Mouse (Mus musculus) intestine, embryonic 16.5 days (tissue): ENCODE results near the gene 1700092M07Rik. TPM values are rescaled to one million over a fixed set of nuclear protein-coding genes. Genes with fewer than 3 reads are reported as not detected.
"Not testable (repeated sequence)": the region's sequence is repeated elsewhere in the genome, so short reads cannot be mapped to it uniquely, and the experiment has no call there.

Source experiments
- ATAC-seq: fragments of 200-750 bp; cut with Nextera tagmentation; 2 replicates; pipeline ENCODE4 v1.8.0; 2017; ENCODE audit warnings: moderate TSS enrichment, moderate library complexity
- H3K27ac ChIP-seq: fragments of 300-500 bp; sonication (generic); 2 replicates; pipeline ENCODE4 v1.5.1; 2014; ENCODE audit warnings: mild to moderate bottlenecking, low read length
- H3K27me3 ChIP-seq: fragments of 300-500 bp; sonication (generic); replicated peaks from 2 replicates; pipeline ENCODE4 v1.6.1; 2014; ENCODE audit warnings: low read length, control low read depth, mixed read lengths; ENCODE audit not compliant: control insufficient read depth, insufficient read depth
- H3K36me3 ChIP-seq: fragments of 300-500 bp; sonication (generic); 2 replicates; pipeline ENCODE4 v1.6.1; 2014; ENCODE audit warnings: low read length, control low read depth; ENCODE audit not compliant: control insufficient read depth, insufficient read depth
- H3K4me1 ChIP-seq: fragments of 300-500 bp; sonication (generic); 2 replicates; pipeline ENCODE4 v1.6.1; 2014; ENCODE audit warnings: low read length, control low read depth, mixed read lengths; ENCODE audit not compliant: control insufficient read depth, insufficient read depth
- H3K4me2 ChIP-seq: fragments of 300-500 bp; sonication (generic); 2 replicates; pipeline ENCODE4 v1.6.1; 2014; ENCODE audit warnings: low read depth, low read length, control low read depth
- H3K4me3 ChIP-seq: fragments of 300-500 bp; sonication (generic); 2 replicates; pipeline ENCODE4 v1.5.1; 2014; ENCODE audit warnings: mild to moderate bottlenecking, low read length
- H3K9ac ChIP-seq: fragments of 300-500 bp; sonication (generic); 2 replicates; pipeline ENCODE4 v1.6.1; 2014; ENCODE audit warnings: low read depth, low read length
- H3K9me3 ChIP-seq: fragments of 300-500 bp; sonication (generic); 2 replicates; pipeline ENCODE4 v1.6.1; 2016; ENCODE audit warnings: low read length, control low read depth; ENCODE audit not compliant: control insufficient read depth
- WGBS: fragments of 180-500 bp; shearing (Covaris S2); extraction: QIAGEN DNeasy Blood & Tissue Kit; methylation state at CpG from one replicate; pipeline ENCODE4 v1.1.7; 2014; 5-methylcytosine and 5-hydroxymethylcytosine counted together
- polyA plus RNA-seq: library from polyadenylated mRNA; unstranded; fragments of >200 nt; fragmentation: Nextera tagmentation; extraction: Ambion mirVana; gene quantifications from 2 replicates; pipeline ENCODE4 v1.2.1, GENCODE M21; 2015

1700092M07Rik gene
- polyA plus RNA-seq, 1 experiment from 2014 or later: 1.6 TPM

DNA sequence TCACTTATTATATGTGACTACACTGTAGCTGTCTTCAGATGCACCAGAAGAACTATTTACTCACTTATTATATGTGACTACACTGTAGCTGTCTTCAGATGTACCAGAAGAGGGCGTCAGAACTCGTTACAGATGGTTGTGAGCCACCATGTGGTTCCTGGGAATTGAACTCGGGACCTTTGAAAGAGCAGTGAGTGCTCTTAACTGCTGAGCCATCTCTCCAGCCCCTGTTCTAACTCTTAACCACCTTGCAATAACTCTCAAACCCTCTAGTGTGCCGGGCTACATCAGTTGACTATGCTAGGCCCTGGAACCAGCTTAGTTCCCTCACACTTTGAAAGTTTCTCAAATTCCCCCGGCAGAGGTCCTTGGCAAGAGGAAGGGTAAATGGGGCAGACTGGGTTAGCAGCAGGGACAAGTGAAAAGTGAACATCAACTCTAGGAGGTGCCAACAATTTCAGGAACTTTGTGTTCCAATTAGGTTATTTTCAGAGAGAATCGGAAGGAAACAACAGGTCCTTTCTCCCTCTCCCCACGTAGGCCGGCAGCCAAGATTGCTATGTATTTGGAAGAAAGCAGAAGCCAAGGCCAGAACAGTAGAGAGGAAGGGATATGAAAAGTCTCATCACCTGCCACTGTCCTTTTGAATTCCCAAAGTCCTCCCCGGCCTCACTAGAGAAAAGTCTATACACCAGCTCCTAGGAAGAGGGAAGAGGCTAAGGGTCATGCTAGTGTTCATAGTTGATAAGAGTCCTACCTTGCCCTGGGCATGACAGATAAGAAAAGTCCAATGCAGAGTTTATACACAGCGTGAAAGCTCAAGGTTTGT, 25.7 kb upstream of the 1700092M07Rik start:
- Histone ChIP-seq H3K36me3 (0 out of 2 replicates have a peak, but pooled peaks cover 6% of the 10 kb centered on the region), H3K4me1 (peaks cover 30% of the 10 kb centered on the region), H3K9me3 (no peaks in the 10 kb centered on the region), H3K27me3 (no peaks in the 10 kb centered on the region), H3K9ac (no peak overlapping the region), H3K4me3 (no peak overlapping the region), H3K4me2 (no peak overlapping the region; the same call in 1 of the 2 replicates), H3K27ac (peak overlapping the region; percentile 77)
- 69% methylated on average over 10 of the region's 10 CpGs for WGBS
- ATAC-seq: peak; percentile 37

DNA sequence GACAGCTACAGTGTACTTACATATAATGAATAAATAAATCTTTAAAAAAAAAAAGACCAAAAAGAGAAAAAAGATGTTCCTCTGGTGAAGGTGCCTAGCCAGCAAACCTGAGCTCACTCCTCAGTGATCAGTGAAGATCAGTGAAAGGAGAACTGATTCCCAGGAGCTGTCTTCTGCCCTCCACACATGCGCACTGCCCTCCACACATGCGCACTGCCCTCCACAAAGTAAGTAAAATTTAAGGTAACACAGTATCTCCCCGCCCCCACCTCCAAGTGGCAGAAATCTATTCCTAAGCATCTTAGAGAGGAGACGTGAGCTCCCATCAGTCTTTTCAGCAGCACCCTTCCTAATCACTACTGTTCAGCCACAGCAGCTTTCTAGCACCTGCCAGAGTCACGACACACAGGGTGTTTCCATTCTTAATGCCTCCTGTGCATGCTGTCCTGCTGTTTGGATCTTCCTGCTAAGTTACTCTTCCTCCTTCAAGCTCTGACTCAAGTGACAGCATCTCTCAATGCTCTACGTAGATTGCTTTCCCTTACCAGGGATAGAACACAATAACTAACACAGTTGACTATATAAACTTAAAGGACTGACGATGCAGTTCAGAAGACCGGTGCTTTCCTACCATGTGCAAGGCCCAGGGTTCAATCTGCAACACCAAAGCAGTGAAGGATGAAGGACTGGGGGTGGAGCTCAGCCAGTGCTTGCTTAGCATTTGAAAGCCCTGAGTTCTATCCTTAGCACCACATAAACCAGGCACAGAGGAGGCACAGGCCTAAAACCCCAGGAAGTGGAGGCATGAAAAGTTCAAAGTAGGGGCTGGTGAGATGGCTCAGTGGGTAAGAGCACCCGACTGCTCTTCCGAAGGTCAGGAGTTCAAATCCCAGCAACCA, 24.4 kb upstream of the 1700092M07Rik start:
- no peak overlapping the region for H3K4me3 ChIP-seq
- peaks cover 18% of the 10 kb centered on the region for H3K4me1 ChIP-seq
- H3K27me3 ChIP-seq: no peaks in the 10 kb centered on the region
- no peaks in the 10 kb centered on the region for H3K9me3 ChIP-seq
- H3K4me2 ChIP-seq: no peak overlapping the region
- peak overlapping the region; percentile 14 for H3K27ac ChIP-seq
- ATAC-seq: no peak
- H3K9ac ChIP-seq: no peak overlapping the region
- 0 out of 2 replicates have a peak, but pooled peaks cover 6% of the 10 kb centered on the region for H3K36me3 ChIP-seq
- 77% methylated on average over 10 of the region's 10 CpGs for WGBS

DNA sequence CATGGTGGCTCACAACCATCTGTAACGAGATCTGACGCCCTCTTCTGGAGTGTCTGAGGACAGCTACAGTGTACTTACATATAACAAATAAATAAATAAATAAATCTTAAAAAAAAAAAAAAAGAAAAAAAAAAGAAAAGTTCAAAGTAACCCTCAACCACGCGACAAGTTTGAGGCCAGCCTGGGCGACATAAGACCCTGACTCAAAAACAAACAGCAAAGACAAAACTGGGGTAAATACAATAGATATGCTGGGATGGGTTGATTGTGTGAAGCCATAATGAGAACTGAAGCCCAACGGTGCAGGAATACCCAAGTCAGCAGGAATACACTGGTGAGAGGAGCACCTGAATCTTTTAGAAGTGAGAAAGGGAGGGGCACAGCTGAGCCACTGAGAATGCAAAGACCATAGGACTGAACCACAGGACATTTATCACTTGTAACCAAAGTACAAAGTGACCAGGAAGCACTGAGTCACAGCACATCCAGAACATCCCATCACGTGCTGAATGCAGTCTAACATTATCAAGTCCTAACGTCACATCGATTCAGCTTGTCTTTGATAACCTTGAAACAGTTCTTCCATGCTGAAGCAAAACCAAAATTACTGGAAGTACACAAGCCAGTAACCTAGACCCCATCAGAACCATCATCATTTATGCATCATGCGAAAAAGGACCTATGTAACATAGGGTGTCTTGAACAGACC, 23.6 kb upstream of the 1700092M07Rik start:
- WGBS: 76% methylated on average over 8 of the region's 10 CpGs
- 0 out of 2 replicates have a peak, but pooled peaks cover 1% of the 10 kb centered on the region for H3K36me3 ChIP-seq
- ATAC-seq: no peak
- H3K27ac ChIP-seq: no peak overlapping the region
- H3K4me1 ChIP-seq: peaks cover 13% of the 10 kb centered on the region
- H3K27me3 ChIP-seq: no peaks in the 10 kb centered on the region
- no peaks in the 10 kb centered on the region for H3K9me3 ChIP-seq
- no peak overlapping the region for H3K4me3 ChIP-seq
- H3K9ac ChIP-seq: no peak overlapping the region
- no peak overlapping the region for H3K4me2 ChIP-seq

DNA sequence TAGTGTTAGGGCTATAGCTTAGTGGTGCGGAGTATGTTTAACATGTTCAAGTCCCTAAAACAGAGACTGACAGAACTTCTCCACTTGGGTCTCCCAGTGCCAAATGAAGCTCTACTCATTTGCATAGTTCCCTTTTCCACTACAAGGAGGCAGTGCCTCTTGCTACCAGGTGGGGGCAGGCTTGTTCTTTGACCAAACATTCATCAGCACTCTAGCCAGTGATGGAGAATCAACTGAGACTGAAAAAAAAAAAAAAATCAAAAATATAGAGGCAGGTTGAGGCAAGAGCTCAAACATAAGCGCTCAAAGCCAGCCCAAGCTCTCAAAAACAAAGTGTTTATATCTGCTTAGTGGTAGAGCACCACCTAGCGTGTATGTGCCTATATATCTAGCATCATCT, 22.2 kb upstream of the 1700092M07Rik start:
- H3K9ac ChIP-seq: no peak overlapping the region
- no peak overlapping the region for H3K4me3 ChIP-seq
- H3K27me3 ChIP-seq: no peaks in the 10 kb centered on the region
- H3K36me3 ChIP-seq: no peaks in the 10 kb centered on the region
- no peak for ATAC-seq
- peaks cover 7% of the 10 kb centered on the region for H3K4me1 ChIP-seq
- 67% methylated on average over 3 of the region's 3 CpGs for WGBS
- no peak overlapping the region for H3K27ac ChIP-seq
- H3K9me3 ChIP-seq: no peaks in the 10 kb centered on the region
- no peak overlapping the region for H3K4me2 ChIP-seq

DNA sequence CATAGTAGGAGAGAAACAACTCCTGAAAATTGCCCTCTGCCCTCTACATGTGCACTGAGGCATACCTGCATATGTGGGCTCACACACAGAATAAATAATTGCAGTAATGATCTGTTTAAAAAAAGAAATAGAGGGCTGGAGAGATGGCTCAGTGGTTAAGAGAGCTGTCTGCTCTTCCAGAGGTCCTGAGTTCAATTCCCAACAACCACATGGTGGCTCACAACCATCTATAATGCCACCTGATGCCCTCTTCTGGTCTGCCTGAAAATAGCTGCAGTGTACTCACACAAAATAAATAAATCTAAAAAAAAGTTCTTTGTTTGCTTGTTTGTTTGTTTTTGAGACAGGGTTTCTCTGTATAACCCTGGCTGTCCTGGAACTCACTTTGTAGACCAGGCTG, 21.5 kb upstream of the 1700092M07Rik start:
- not testable (repeated sequence) for H3K36me3 ChIP-seq, H3K4me2 ChIP-seq, H3K9me3 ChIP-seq, H3K4me3 ChIP-seq, H3K9ac ChIP-seq, H3K27ac ChIP-seq, H3K27me3 ChIP-seq, ATAC-seq, H3K4me1 ChIP-seq

DNA sequence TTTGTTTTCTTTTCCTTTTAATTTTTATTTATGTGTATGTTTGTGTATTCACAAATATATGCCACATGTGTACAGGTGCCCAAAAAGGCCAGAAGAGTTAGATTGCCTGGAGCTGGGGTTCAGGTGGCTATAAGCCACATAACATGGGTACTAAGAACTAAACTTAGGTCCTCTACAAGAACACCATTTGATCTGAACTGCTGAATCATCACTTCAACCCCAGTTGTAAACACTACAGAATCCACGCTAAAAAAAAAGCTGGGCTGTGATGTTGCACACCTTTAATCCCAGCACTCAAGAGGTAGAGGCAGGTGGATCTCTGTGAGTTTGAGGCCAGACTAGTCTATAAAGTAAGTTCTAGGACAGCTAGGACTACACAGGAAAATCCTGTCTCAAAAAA, 19.1 kb upstream of the 1700092M07Rik start:
- H3K4me3 ChIP-seq: no peak overlapping the region
- WGBS: 66% methylated on average over 1 of the region's 1 CpGs
- H3K27me3 ChIP-seq: no peaks in the 10 kb centered on the region
- H3K4me1 ChIP-seq: peaks cover 13% of the 10 kb centered on the region
- H3K36me3 ChIP-seq: peaks cover 3% of the 10 kb centered on the region; the same call in 1 of the 2 replicates
- no peak overlapping the region for H3K4me2 ChIP-seq
- no peak overlapping the region for H3K9ac ChIP-seq
- no peak overlapping the region for H3K27ac ChIP-seq
- no peak for ATAC-seq
- H3K9me3 ChIP-seq: no peaks in the 10 kb centered on the region

DNA sequence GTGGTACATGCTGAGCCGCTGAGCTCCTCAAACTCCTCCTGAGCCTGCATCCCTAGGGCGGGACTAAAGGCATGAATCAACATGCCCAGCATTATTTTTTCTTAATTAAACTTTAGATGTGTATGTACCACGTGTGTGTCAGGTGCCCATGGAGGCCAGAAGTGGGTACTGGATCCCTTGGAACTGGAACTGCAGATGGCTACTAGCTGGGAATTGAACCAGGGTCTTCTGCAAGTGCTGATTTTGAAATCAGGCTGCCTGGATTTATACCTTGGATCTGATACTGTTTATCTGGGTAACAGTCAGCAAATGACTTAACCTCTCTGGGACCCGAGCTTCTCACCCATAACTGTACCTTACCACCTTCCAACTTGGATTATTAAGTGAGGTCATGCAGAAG, 18.5 kb upstream of the 1700092M07Rik start:
- Histone ChIP-seq H3K36me3 (peaks cover 3% of the 10 kb centered on the region; the same call in 1 of the 2 replicates), H3K9ac (peak overlapping the region; percentile 90), H3K27ac (peak overlapping the region; percentile 99), H3K4me2 (peak overlapping the region; percentile 60), H3K4me3 (peak overlapping the region; percentile 59), H3K9me3 (no peaks in the 10 kb centered on the region), H3K4me1 (peaks cover 13% of the 10 kb centered on the region), H3K27me3 (no peaks in the 10 kb centered on the region)
- WGBS: 49% methylated on average over 4 of the region's 4 CpGs
- ATAC-seq: no peak

DNA sequence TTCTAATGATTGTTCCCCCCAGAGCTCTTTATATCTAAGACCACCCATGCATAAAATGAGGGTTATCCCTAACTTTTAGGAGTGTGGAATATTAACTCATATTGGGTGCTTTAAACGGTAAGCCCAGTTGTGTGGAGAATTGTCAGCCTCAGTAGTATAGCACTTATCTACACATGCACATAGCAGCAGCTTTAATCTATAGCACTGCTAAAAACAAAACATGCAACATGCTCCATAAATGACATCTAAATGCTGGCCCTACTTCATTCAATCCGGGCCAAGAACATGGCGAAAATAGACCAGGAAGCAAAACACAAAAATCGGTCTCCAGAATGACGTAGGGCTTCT, 18.0 kb upstream of the 1700092M07Rik start:
- Histone ChIP-seq H3K4me2 (peak overlapping the region; percentile 60), H3K9me3 (no peaks in the 10 kb centered on the region), H3K36me3 (peaks cover 3% of the 10 kb centered on the region; the same call in 1 of the 2 replicates), H3K27ac (peak overlapping the region; percentile 99), H3K9ac (peak overlapping the region; percentile 90), H3K4me3 (peak overlapping the region; percentile 59), H3K27me3 (no peaks in the 10 kb centered on the region), H3K4me1 (peaks cover 13% of the 10 kb centered on the region)
- WGBS: under 1% methylated on average over 5 of the region's 5 CpGs
- no peak; the same call in 1 of the 2 replicates for ATAC-seq
